Comparison of ENCODE assay signal across 13 mouse cellular contexts in the genomic region with DNA sequence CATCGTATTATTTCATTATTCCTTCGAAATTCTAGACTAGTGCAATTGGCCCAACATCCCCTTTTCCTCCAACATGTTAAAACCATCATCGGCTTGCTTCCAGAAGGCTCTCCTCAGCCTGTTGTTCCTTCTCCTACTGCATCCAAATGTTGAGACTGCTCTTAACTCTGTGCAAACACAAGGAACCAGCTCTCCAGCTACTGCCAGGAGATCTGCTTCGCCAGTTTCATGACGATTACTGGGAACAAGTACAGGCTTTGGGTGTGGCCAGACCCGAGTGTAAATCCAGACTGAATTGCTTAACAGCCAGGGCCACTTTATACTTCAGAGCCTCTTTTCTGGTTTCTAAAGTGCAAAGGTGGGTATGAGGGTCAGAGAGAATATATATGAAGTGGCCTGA.
A peak's percentile ranks its signal among the peaks of the same experiment; 100 is the strongest.
DNase-seq lines count a peak whose midpoint lies in the region; ATAC-seq and TF ChIP-seq lines count a peak whose summit lies in the region.
"Had no signal": no experiment of that assay in that cellular context is flagged by ENCODE, and none has a peak within 500 bp of the region (broad histone marks: within the 10 kb centered on the region; RNA-seq: fewer than 3 reads in every experiment).

No protein-coding gene starts in this region.

- H3K9me3 ChIP-seq in heart, embryonic 12.5 days (replicated peaks), result no peaks in the 10 kb centered on the region
- H3K9me3 ChIP-seq in lung, embryonic 14.5 days (ENCODE audit: low read depth, low read length), result no peaks in the 10 kb centered on the region
- H3K9me3 ChIP-seq: G1E had no signal

- no peak for TF ChIP-seq EP300 in heart, adult 2 months (IDR thresholded peaks at IDR 0.05; ENCODE audit: insufficient read depth, low read depth, low read length)

- intact Hi-C loops in heart, adult 2 months (cut with DNase I), result no loop called here
- intact Hi-C loops in heart, postnatal 10 days (cut with DNase I), result no loop called here

- no peak for TF ChIP-seq CTCF in heart, adult 2 months (IDR thresholded peaks at IDR 0.05)
- TF ChIP-seq CTCF in lung, embryonic 14.5 days (IDR thresholded peaks at IDR 0.05; ENCODE audit: low read depth), result no peak

- H3K27ac ChIP-seq in heart, adult 2 months, result no peak overlapping the region
- H3K27ac ChIP-seq in heart, embryonic 12.5 days (ENCODE audit: poor library complexity, severe bottlenecking), result no peak overlapping the region
- H3K27ac ChIP-seq in lung, embryonic 14.5 days (ENCODE audit: low read depth), result no peak overlapping the region

- no peak overlapping the region for H3K4me2 ChIP-seq in heart, embryonic 12.5 days
- H3K4me2 ChIP-seq in lung, embryonic 14.5 days, result no peak overlapping the region

- no peaks in the 10 kb centered on the region for H3K27me3 ChIP-seq in heart, adult 2 months (ENCODE audit: control insufficient read depth, insufficient read depth, low read length)
- H3K27me3 ChIP-seq in heart, embryonic 12.5 days (replicated peaks), result no peaks in the 10 kb centered on the region
- H3K27me3 ChIP-seq in lung, embryonic 14.5 days (ENCODE audit: insufficient read depth, low read length), result no peaks in the 10 kb centered on the region

- H3K4me1 ChIP-seq in heart, adult 2 months (ENCODE audit: control insufficient read depth, insufficient read depth, low read length), result no peaks in the 10 kb centered on the region; the same call in 1 of the 2 replicates
- H3K4me1 ChIP-seq in heart, embryonic 12.5 days (replicated peaks), result peaks cover 36% of the 10 kb centered on the region
- H3K4me1 ChIP-seq in lung, embryonic 14.5 days (ENCODE audit: insufficient read depth), result no peaks in the 10 kb centered on the region

- peak; percentile 22 to 51 for DNase-seq in heart, adult 2 months
- DNase-seq in brain, adult 2 months (ENCODE audit: low read depth, low spot score), result peak; percentile 15
- peak; percentile 48 to 58 for DNase-seq in heart, postnatal 10 days
- peak; percentile 15 for DNase-seq in lung, embryonic 14.5 days
- no peak for DNase-seq in yolk sac, embryonic 10.5 days (ENCODE audit: low spot score)
- no peak for DNase-seq in thymus, postnatal 4 days
- DNase-seq in right cerebral cortex, postnatal 14 days, result no peak
- DNase-seq: B cell, adult 2 months; kidney, adult 9 months; liver had no signal

- no peak overlapping the region for H3K9ac ChIP-seq in heart, adult 2 months (ENCODE audit: low read depth, low read length)
- H3K9ac ChIP-seq in heart, embryonic 12.5 days, result no peak overlapping the region
- H3K9ac ChIP-seq in lung, embryonic 14.5 days, result no peak overlapping the region

- ATAC-seq in heart, embryonic 12.5 days (ENCODE audit: insufficient number of reproducible peaks, low FRiP score), result no peak
- no peak for ATAC-seq in lung, embryonic 14.5 days (ENCODE audit: insufficient read depth)

- H3K36me3 ChIP-seq in heart, adult 2 months (ENCODE audit: control insufficient read depth, insufficient read depth, low read length), result no peaks in the 10 kb centered on the region
- peaks cover 12% of the 10 kb centered on the region for H3K36me3 ChIP-seq in heart, embryonic 12.5 days
- H3K36me3 ChIP-seq in lung, embryonic 14.5 days (ENCODE audit: insufficient read depth), result peaks cover 28% of the 10 kb centered on the region

- H3K79me2 ChIP-seq in heart, adult 2 months (replicated peaks; ENCODE audit: control insufficient read depth, insufficient read depth, low read length), result no peaks in the 10 kb centered on the region

- no peak overlapping the region for H3K4me3 ChIP-seq in heart, adult 2 months
- H3K4me3 ChIP-seq in heart, embryonic 12.5 days, result no peak overlapping the region
- no peak overlapping the region for H3K4me3 ChIP-seq in lung, embryonic 14.5 days (ENCODE audit: low read depth, low read length)
- H3K4me3 ChIP-seq: myocyte had no signal

- WGBS in heart, adult 2 months, result 61% methylated on average over 6 of the region's 6 CpGs
- 65% methylated on average over 6 of the region's 6 CpGs for WGBS in heart, embryonic 12.5 days
- 74% methylated on average over 6 of the region's 6 CpGs for WGBS in lung, embryonic 14.5 days

- no peak for TF ChIP-seq POLR2A in heart, adult 2 months (IDR thresholded peaks at IDR 0.05; ENCODE audit: insufficient read depth, low read depth, low read length)

Comparison
In these comparisons a context has a peak if more than half of its experiments do, and no peak if none do; other contexts are left out.
1. DNase-seq: peak in heart, adult 2 months (2 of 2), brain, adult 2 months (single experiment), heart, postnatal 10 days (2 of 2) and lung, embryonic 14.5 days (single experiment); none in yolk sac, embryonic 10.5 days (single experiment), thymus, postnatal 4 days (single experiment) and right cerebral cortex, postnatal 14 days (single experiment).